Mouse (Mus musculus) hindbrain, embryonic 13.5 days (tissue): Measurements from ENCODE around the gene Sec22b. TPM values are rescaled to one million over a fixed set of nuclear protein-coding genes. Genes with fewer than 3 reads are reported as not detected.

ENCODE experiments used
- ATAC-seq: fragments of 200-750 bp; cut with Nextera tagmentation; 2 replicates; pipeline ENCODE4 v1.8.0; 2017; ENCODE audit warnings: moderate TSS enrichment; ENCODE audit not compliant: low FRiP score
- H3K27ac ChIP-seq: fragments of 300-500 bp; sonication (generic); 2 replicates; pipeline ENCODE4 v1.5.1; 2015; ENCODE audit warnings: inconsistent platforms, mild to moderate bottlenecking, moderate library complexity
- H3K27me3 ChIP-seq: fragments of 300-500 bp; sonication (generic); 2 replicates; pipeline ENCODE4 v1.6.1; 2015; ENCODE audit warnings: mild to moderate bottlenecking, inconsistent platforms
- H3K36me3 ChIP-seq: fragments of 300-500 bp; sonication (generic); 2 replicates; pipeline ENCODE4 v1.6.1; 2015; ENCODE audit warnings: mild to moderate bottlenecking, inconsistent platforms
- H3K4me1 ChIP-seq: fragments of 300-500 bp; sonication (generic); replicated peaks from 2 replicates; pipeline ENCODE4 v1.6.1; 2015; ENCODE audit warnings: inconsistent platforms
- H3K4me2 ChIP-seq: fragments of 300-500 bp; sonication (generic); 2 replicates; pipeline ENCODE4 v1.6.1; 2015; ENCODE audit warnings: inconsistent platforms, mild to moderate bottlenecking, moderate library complexity
- H3K4me3 ChIP-seq: fragments of 300-500 bp; sonication (generic); 2 replicates; pipeline ENCODE4 v1.5.1; 2015; ENCODE audit warnings: mild to moderate bottlenecking, inconsistent platforms
- H3K9ac ChIP-seq: fragments of 300-500 bp; sonication (generic); 2 replicates; pipeline ENCODE4 v1.6.1; 2015; ENCODE audit warnings: mild to moderate bottlenecking, inconsistent platforms
- H3K9me3 ChIP-seq: fragments of 300-500 bp; sonication (generic); 2 replicates; pipeline ENCODE4 v1.6.1; 2016; ENCODE audit warnings: inconsistent platforms
- WGBS: fragments of 180-500 bp; shearing (Covaris S2); methylation state at CpG from one replicate; pipeline ENCODE4 v1.1.7; 2015; 5-methylcytosine and 5-hydroxymethylcytosine counted together
- polyA plus RNA-seq: library from polyadenylated mRNA; unstranded; fragments of >200 nt; fragmentation: Nextera tagmentation; extraction: Ambion mirVana; gene quantifications from 2 replicates; pipeline ENCODE4 v1.2.1, GENCODE M21; 2015

The Sec22b gene
- polyA plus RNA-seq, result 103 and 105 TPM in 2 replicates

DNA sequence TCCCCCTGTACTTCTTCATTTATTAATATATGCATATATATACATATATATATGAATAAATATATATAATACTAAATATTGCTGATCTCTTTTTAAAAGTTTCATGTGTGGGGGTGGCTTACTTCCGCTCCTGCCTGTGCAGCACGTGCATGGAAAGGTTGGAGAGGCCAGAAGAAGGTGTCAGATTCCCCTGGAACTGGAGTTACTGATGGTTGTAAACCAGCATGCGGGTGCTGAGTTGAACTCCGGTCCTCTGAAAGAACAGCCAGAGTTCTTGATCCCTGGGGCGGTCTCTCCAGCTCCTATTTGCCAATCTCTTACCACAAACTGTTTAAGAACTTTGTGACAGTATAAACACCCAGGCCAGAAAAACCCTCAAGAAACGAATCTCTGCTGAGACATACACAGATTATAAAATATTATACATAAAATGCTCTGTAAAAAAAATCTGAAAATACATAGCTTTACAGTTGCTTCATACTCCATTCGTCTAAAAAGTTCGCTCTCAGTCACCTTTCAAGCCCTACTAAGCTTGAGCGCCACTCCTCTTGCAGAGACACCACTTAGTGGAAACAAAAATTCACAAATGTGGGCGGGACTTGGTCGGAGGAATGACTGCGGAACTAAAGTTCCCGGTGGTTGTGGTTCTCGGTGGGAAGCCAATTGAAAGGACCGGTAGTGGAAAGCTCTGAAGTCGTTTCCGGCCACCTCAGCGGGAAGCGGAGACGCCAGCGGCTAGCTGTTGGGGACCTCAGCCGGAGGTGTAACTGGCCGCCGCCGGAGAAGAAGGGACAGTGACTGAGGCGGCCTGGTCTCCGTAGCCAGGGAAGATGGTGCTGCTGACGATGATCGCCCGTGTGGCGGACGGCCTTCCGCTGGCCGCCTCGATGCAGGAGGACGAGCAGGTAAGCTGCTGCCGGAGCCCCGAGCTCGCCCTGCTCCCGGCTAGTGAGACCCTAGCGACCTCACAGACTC is at the start of gene Sec22b:
Sec22b (plus strand) TSS at position 675 of the 975 bp plus-strand sequence.
- Histone ChIP-seq H3K9me3 (no peaks in the 10 kb centered on the region), H3K4me3 (peak within 1 kb of the TSS; percentile 97), H3K36me3 (no peaks in the 10 kb centered on the region), H3K27me3 (no peaks in the 10 kb centered on the region), H3K4me2 (peak within 1 kb of the TSS; percentile 88), H3K9ac (peak within 1 kb of the TSS; percentile 94), H3K4me1 (peaks cover 25% of the 10 kb centered on the region), H3K27ac (peak within 1 kb of the TSS; percentile 55)
- WGBS, result 5% methylated on average over 41 of the region's 41 CpGs
- peak; percentile 89 for ATAC-seq

DNA sequence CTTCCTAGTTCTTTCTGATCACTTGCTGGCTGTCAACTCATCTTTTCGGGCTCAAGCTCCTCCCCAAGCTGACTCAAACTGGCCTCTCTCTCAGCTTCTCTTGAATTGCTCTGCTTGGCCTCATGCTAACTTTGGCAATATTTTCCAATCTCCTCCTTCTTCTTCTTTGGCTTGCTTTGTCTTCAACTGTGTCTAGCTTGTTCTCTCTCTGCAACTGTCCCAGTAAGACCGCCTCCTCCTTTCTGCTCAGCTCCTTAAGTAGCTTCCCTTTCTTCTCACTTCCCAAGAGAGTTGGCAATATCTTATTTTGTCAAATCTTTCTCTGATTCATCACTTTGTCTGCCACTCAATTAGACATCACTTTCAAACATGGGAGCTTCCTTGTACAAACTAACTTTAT is 49.2 kb upstream of the Sec22b start:
- ATAC-seq, result no peak
- no peaks in the 10 kb centered on the region for H3K27me3 ChIP-seq
- H3K4me2 ChIP-seq, result no peak overlapping the region
- 84% methylated on average over 2 of the region's 2 CpGs for WGBS
- H3K36me3 ChIP-seq, result no peaks in the 10 kb centered on the region
- peaks cover 8% of the 10 kb centered on the region for H3K4me1 ChIP-seq
- no peak overlapping the region for H3K9ac ChIP-seq
- H3K27ac ChIP-seq, result no peak overlapping the region
- H3K4me3 ChIP-seq, result no peak overlapping the region
- H3K9me3 ChIP-seq, result no peaks in the 10 kb centered on the region; the same call in 1 of the 2 replicates

DNA sequence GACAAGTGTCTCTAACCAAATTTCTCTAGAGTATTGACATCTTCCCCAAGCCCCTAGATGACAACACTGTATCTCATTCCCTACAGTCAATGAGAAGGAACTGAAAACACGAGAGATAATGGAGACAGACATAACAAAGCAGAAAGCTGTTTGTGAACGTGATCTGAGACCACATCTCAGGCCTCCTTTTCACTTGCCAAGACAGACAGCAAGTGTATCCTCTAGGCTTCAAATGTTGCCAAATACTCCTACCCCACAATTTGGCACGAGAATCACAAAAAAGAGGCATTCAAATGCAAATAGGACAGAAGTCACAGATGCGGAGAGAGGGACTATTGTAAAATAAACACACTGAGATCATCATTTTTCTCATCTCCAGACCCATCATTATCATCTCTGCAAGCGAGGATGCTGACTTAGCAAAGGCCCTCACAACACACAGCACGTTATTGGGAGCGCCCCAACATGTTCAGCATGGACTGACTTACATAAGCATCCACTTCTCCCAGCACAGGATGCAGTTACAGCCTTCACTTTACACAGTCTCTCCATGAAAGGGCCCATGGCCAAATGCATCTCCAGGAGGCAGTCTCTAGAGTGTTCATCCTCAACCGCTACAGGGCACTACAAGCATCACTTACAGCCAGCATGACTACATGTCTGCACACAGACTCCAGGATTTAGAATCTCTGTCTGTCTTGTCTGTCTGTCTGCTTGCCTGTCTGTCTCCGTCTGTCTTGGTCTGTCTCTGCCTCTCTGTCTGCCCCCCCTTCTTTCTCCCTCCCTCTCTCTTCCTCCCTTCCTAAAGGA is 46.2 kb upstream of the Sec22b start:
- 52% methylated on average over 9 of the region's 9 CpGs for WGBS

DNA sequence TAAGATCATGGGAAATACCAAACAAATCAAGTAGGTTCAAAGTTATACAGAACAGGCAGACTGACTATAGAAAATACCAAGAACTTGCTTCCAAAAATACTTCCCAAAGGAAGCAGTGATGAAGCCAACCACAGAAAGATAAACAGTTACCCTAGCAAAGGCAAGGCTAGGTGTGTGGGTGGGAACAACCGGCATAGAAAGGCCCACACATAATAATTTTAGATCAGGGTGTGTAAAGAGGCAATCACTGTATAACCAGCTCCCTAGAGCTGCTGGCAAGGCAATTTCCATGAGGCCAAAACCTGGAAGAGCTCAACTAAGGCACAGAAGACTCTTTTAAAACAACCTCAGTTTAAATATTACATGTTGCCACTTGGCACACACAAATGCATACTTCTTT is 41.6 kb upstream of the Sec22b start:
- no peaks in the 10 kb centered on the region for H3K36me3 ChIP-seq
- no peak overlapping the region for H3K27ac ChIP-seq
- no peak overlapping the region for H3K4me3 ChIP-seq
- no peak overlapping the region for H3K9ac ChIP-seq
- ATAC-seq, result no peak
- peaks cover 8% of the 10 kb centered on the region for H3K4me1 ChIP-seq
- H3K27me3 ChIP-seq, result no peaks in the 10 kb centered on the region
- no peak overlapping the region for H3K4me2 ChIP-seq
- WGBS, result 82% methylated on average over 1 of the region's 1 CpGs
- H3K9me3 ChIP-seq, result no peaks in the 10 kb centered on the region

More for the DNA sequence above, 46.2 kb upstream of the Sec22b start:
- peak; percentile 46; the same call in 1 of the 2 replicates for ATAC-seq
- no peak overlapping the region for H3K4me3 ChIP-seq
- H3K4me2 ChIP-seq, result no peak overlapping the region
- no peak overlapping the region for H3K9ac ChIP-seq
- H3K4me1 ChIP-seq, result peaks cover 8% of the 10 kb centered on the region
- H3K27ac ChIP-seq, result peak overlapping the region; percentile 49
- no peaks in the 10 kb centered on the region for H3K36me3 ChIP-seq
- H3K27me3 ChIP-seq, result no peaks in the 10 kb centered on the region
- H3K9me3 ChIP-seq, result no peaks in the 10 kb centered on the region; the same call in 1 of the 2 replicates

DNA sequence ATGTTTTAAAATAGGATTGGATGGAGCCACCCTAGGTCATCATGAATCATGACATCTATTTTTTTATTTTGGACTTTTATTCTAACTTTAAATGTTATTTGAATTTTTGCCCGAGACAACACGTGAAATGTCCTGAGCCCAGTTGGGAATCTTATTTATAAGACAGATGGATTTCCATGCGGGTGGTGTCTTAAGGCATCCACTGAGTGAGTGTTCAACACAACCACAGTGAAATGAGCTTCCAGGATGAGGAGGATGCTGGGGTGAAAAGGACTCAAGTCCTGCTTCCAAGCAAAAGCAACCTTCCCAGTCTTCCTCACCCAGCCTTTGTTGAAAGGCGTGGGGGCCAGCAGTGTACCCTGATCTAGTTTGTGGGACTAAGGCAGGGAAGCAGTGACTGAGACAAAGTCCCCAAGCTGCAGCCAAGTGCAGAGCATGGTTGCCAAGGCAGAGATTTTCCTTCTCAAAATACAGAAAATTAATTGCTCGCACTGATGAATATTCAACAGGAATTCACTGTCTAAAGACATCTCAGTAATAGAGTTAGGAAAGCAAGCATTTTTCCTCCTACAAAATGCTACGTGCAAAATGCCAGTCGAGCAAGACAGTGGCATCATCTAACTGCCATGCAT is 40.1 kb upstream of the Sec22b start:
- Histone ChIP-seq H3K4me2 (no peak overlapping the region), H3K9me3 (no peaks in the 10 kb centered on the region), H3K9ac (no peak overlapping the region), H3K27me3 (peaks cover 4% of the 10 kb centered on the region; the same call in 1 of the 2 replicates), H3K4me3 (no peak overlapping the region), H3K27ac (no peak overlapping the region), H3K36me3 (no peaks in the 10 kb centered on the region), H3K4me1 (no peaks in the 10 kb centered on the region)
- WGBS, result 92% methylated on average over 7 of the region's 7 CpGs
- no peak for ATAC-seq

DNA sequence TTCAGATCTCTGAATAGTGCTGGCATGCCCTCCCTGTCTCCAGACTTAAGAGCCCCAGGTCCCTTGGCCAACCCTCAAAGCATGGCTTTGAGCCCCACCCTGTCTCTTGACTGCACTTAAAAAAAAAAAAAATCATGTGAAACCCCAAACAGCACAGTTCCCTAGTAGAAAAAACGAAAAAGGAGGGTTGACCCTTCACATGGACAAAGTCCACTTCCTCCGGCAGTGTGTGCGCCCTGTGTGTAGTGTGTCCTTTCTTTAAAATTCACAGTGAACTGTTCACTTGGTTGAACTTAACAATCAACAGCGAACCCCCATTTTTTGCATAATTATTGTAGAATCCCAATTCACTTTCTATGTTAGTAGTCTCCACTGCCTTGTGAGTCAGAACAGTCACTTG is 34.3 kb upstream of the Sec22b start:
- Histone ChIP-seq H3K36me3 (no peaks in the 10 kb centered on the region), H3K4me1 (peaks cover 9% of the 10 kb centered on the region), H3K9me3 (no peaks in the 10 kb centered on the region), H3K9ac (peak overlapping the region; percentile 81), H3K4me3 (peak overlapping the region; percentile 59), H3K4me2 (peak overlapping the region; percentile 96), H3K27ac (no peak overlapping the region), H3K27me3 (peaks cover 38% of the 10 kb centered on the region)
- no peak for ATAC-seq
- 73% methylated on average over 4 of the region's 4 CpGs for WGBS

DNA sequence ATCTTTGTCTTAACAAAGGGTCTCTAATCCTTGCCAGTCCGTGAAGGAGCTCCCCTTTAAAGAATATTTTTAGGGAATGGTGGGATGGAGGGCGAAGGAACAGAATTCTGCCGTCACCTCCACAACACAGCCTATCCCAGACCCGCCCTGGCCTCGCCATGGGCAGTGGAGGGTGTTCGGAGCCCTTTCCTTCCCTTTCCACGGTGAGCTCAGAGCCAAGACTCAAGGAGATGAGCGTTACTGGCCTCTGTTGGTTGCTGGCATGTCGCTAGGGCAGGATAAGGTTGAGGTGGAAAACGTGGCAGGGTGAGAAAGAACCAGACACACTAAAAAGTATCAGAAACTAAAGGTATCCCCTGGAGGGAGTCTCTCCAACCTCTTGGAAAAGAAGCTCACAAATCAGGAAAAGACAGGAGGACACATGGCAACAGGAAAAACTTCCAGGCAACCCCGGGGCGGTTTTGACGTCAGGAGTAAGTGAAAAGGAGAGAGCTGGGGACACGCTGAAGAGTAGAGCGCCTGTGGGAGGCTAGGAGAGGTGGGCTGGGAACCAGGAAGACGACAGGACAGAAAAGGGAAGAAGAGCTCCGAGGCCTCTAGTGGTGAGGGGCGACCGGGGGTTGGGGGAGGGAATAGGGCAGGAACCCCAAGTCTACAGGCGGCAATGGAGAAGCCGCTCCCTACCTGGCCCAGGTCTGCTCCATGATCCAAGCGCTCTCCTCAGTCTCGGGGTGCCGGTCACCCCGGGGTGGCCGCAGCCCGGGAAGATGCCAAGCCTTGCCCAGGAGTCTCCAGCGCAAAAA is 33.6 kb upstream of the Sec22b start:
- Histone ChIP-seq H3K36me3 (no peaks in the 10 kb centered on the region), H3K27me3 (peaks cover 38% of the 10 kb centered on the region), H3K9ac (peak overlapping the region; percentile 81), H3K4me3 (peak overlapping the region; percentile 59), H3K27ac (0 out of 2 replicates have a peak overlapping the region, but pooled peaks have one; percentile 31), H3K4me1 (peaks cover 9% of the 10 kb centered on the region), H3K4me2 (peak overlapping the region; percentile 96), H3K9me3 (no peaks in the 10 kb centered on the region)
- WGBS, result 3% methylated on average over 26 of the region's 28 CpGs
- peak; percentile 83 for ATAC-seq

DNA sequence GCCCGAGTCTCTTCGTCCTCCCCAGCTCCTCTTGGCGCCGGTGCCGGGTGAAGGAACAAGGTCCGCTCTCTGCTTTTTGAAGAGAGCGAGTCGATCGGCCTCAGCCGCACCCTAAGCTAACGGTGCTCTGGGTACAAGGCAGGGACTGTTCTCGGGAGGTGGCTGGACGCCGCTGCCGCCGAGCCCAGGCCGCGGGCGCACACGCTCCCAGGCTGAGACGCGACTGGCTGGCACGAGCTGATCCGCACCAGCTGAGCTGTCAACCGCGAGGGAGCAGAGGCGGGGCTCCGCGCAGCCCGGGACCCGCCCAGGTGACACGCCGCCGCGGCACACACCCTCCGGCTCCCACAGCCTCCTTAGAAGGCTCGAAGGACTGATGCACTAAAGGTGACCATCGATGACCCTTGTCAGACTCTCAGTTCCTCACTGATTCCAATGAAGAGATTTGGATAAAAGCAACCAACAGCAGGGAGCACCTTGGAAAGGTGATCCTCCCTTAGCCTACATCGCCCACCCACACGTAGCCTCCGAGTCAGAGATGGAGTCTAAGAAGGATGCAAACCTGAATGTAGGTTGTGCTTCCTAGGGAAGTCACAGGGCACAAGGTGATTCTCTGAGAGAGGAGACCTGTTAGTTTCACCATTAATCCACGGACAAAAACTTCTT is 32.8 kb upstream of the Sec22b start:
- Histone ChIP-seq H3K9me3 (no peaks in the 10 kb centered on the region), H3K27ac (0 out of 2 replicates have a peak overlapping the region, but pooled peaks have one; percentile 31)
- 3% methylated on average over 42 of the region's 42 CpGs for WGBS

DNA sequence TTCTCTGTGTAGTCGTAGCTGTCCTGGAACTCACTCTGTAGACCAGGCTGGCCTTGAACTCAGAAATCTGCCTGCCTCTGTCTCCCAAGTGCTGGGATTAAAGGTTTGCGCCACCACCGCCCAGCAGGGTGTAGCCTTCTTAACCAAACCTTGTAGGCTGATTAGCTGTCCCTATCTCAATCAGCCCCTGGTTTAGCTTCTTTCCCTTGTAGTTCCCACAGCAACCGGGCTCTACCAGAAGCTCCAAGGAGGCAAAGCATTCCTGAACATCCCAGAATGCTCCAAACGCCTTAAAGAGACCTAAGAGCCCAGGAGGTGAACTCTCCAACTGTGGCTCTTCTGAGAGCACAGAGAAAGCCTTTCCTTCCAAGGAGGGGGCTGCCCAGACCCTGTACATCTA is 32.3 kb upstream of the Sec22b start:
- Histone ChIP-seq H3K4me2 (no peak overlapping the region), H3K4me3 (peak overlapping the region; percentile 59; the same call in 1 of the 2 replicates)
- WGBS, result 57% methylated on average over 5 of the region's 5 CpGs

More for the DNA sequence above, 32.8 kb upstream of the Sec22b start:
- Histone ChIP-seq H3K4me2 (peak overlapping the region; percentile 96), H3K4me1 (peaks cover 9% of the 10 kb centered on the region), H3K9ac (peak overlapping the region; percentile 81), H3K4me3 (peak overlapping the region; percentile 59), H3K36me3 (no peaks in the 10 kb centered on the region), H3K27me3 (peaks cover 38% of the 10 kb centered on the region)
- ATAC-seq, result peak; percentile 89

DNA sequence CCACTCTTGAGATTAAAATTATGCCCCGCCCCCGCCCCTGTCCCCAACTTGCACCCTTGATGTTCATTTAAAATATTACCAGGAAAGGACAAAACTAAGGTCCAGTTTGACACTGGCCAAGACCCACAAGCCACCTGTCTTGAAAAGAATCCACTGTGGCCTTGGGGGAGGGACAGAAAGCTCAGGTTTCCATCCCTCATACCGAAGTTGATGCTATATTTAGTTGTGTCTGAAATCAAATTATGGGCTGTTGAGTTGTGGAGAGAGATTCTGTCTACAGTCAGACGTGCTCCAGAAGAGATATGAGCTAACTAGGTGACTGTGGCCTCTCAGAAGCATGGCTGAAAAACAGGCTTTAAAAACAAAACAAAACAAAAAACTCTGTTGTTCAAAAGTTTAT is 31.3 kb upstream of the Sec22b start:
- Histone ChIP-seq H3K9ac (no peak overlapping the region), H3K27me3 (peaks cover 38% of the 10 kb centered on the region), H3K36me3 (no peaks in the 10 kb centered on the region), H3K27ac (no peak overlapping the region), H3K4me2 (no peak overlapping the region), H3K9me3 (no peaks in the 10 kb centered on the region), H3K4me1 (peaks cover 9% of the 10 kb centered on the region), H3K4me3 (no peak overlapping the region)
- ATAC-seq, result no peak
- 85% methylated on average over 4 of the region's 4 CpGs for WGBS

More for the DNA sequence above, 32.3 kb upstream of the Sec22b start:
- H3K9me3 ChIP-seq, result no peaks in the 10 kb centered on the region
- H3K27me3 ChIP-seq, result peaks cover 38% of the 10 kb centered on the region
- peaks cover 9% of the 10 kb centered on the region for H3K4me1 ChIP-seq
- no peaks in the 10 kb centered on the region for H3K36me3 ChIP-seq
- no peak for ATAC-seq
- H3K27ac ChIP-seq, result no peak overlapping the region
- no peak overlapping the region for H3K9ac ChIP-seq

DNA sequence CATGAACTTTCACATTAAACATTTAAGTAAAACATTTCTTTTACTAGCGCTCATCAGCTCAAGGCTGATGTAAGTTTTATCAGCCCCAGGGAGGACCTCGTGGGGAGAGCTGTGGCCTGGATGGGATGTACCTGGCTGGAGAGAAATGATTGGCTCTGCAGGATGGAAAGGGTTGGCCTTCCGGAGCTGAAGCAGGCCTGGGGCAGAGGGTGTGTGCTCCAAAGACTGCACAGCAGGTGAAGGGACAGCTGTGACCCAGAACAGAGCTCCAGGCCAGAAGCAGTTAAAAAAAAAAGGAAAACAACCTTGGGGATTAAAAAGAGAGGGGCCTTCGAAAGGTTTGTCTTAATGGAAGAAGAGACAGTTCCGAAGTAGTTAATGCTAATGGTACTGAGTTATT is 26.2 kb upstream of the Sec22b start:
- Histone ChIP-seq H3K4me3 (no peak overlapping the region), H3K4me2 (no peak overlapping the region), H3K9me3 (no peaks in the 10 kb centered on the region), H3K27ac (no peak overlapping the region), H3K4me1 (peaks cover 8% of the 10 kb centered on the region), H3K36me3 (no peaks in the 10 kb centered on the region), H3K9ac (no peak overlapping the region), H3K27me3 (peaks cover 4% of the 10 kb centered on the region)
- ATAC-seq, result no peak
- WGBS, result 29% methylated on average over 5 of the region's 5 CpGs
